Mouse (Mus musculus) right cerebral cortex, postnatal 36 days (tissue): ENCODE measurements around the gene Shisa8.

ENCODE experiments used
- DNase-seq, 2 experiments: peaks; one replicate each; pipeline ENCODE4 v3.0.0; 2022; ENCODE audit warnings: low spot score in 2 of 2, mixed read lengths in 1 of 2

Shisa8 gene

GRCm38 (mm10) chr15:82203611-82204351, 8.8 kb downstream of the Shisa8 start:
- DNase-seq, result no peak

- no peak for DNase-seq
These were observed 9.5 kb downstream of the Shisa8 start for GRCm38 (mm10) chr15:82203090-82203489.

GRCm38 (mm10) chr15:82202086-82202485, 10.5 kb downstream of the Shisa8 start:
- no peak for DNase-seq

GRCm38 (mm10) chr15:82199546-82199945, 13.1 kb downstream of the Shisa8 start:
- DNase-seq, result no peak

- no peak for DNase-seq
These were observed 14.3 kb downstream of the Shisa8 start for GRCm38 (mm10) chr15:82198342-82198741.

GRCm38 (mm10) chr15:82197937-82198336, 14.7 kb downstream of the Shisa8 start:
- no peak for DNase-seq

GRCm38 (mm10) chr15:82197246-82197750, 15.3 kb downstream of the Shisa8 start:
- no peak for DNase-seq

GRCm38 (mm10) chr15:82196300-82196699, 16.3 kb downstream of the Shisa8 start:
- no peak for DNase-seq

- DNase-seq, result no peak
These were observed 20.0 kb downstream of the Shisa8 start for GRCm38 (mm10) chr15:82192617-82193016.

GRCm38 (mm10) chr15:82188481-82189240, 24.0 kb downstream of the Shisa8 start:
- DNase-seq, result no peak

GRCm38 (mm10) chr15:82187924-82188323, 24.7 kb downstream of the Shisa8 start:
- no peak for DNase-seq

- DNase-seq, result no peak
These were observed 25.2 kb downstream of the Shisa8 start for GRCm38 (mm10) chr15:82187401-82187800.

GRCm38 (mm10) chr15:82186931-82187330, 25.7 kb downstream of the Shisa8 start:
- DNase-seq, result no peak

GRCm38 (mm10) chr15:82186131-82186530, 26.5 kb downstream of the Shisa8 start:
- DNase-seq, result no peak

- DNase-seq, result no peak
These were observed 27.4 kb downstream of the Shisa8 start for GRCm38 (mm10) chr15:82185062-82185783.

- DNase-seq, result no peak
These were observed 28.0 kb downstream of the Shisa8 start for GRCm38 (mm10) chr15:82184656-82185055.

GRCm38 (mm10) chr15:82184183-82184582, 28.4 kb downstream of the Shisa8 start:
- no peak for DNase-seq

- DNase-seq, result no peak
These were observed 29.0 kb downstream of the Shisa8 start for GRCm38 (mm10) chr15:82183596-82183995.

- DNase-seq, result no peak
These were observed 30.3 kb downstream of the Shisa8 start for GRCm38 (mm10) chr15:82182311-82182710.

- no peak for DNase-seq
These were observed 31.5 kb downstream of the Shisa8 start for GRCm38 (mm10) chr15:82181131-82181530.

- DNase-seq, result no peak
These were observed 34.8 kb downstream of the Shisa8 start for GRCm38 (mm10) chr15:82177743-82178290.

GRCm38 (mm10) chr15:82175091-82175490, 37.5 kb downstream of the Shisa8 start:
- no peak for DNase-seq
